Mouse (Mus musculus) liver, adult 2 months (tissue): ENCODE results near the gene Gbp3. TPM values are rescaled to one million over a fixed set of nuclear protein-coding genes. Genes with fewer than 3 reads are reported as not detected.
A peak's percentile ranks its signal among the peaks of the same experiment; 100 is the strongest.

Source experiments
- DNase-seq: peaks from one replicate; pipeline ENCODE4 v3.0.0-alpha.2; 2011; ENCODE audit warnings: low read depth, low spot score; ENCODE audit errors: extremely low read depth
- H3K27ac ChIP-seq: fragments of 200-500 bp; replicated peaks from 2 replicates; pipeline ENCODE4 v1.5.1; 2012; ENCODE audit warnings: low read depth, mild to moderate bottlenecking, control low read depth, inconsistent platforms, low read length; ENCODE audit not compliant: insufficient read depth
- H3K27me3 ChIP-seq: fragments of 200-500 bp; 2 replicates; pipeline ENCODE4 v1.6.1; 2012; ENCODE audit warnings: mild to moderate bottlenecking, moderate library complexity, low read length, inconsistent platforms; ENCODE audit not compliant: control insufficient read depth, insufficient read depth
- H3K36me3 ChIP-seq: fragments of 200-500 bp; 2 replicates; pipeline ENCODE4 v1.6.1; 2012; ENCODE audit warnings: low read length, inconsistent platforms; ENCODE audit not compliant: control insufficient read depth, insufficient read depth
- H3K4me1 ChIP-seq: fragments of 200-500 bp; 2 replicates; pipeline ENCODE4 v1.6.1; 2011; ENCODE audit warnings: low read length; ENCODE audit not compliant: control insufficient read depth, insufficient read depth
- H3K4me3 ChIP-seq: fragments of 200-500 bp; 2 replicates; pipeline ENCODE4 v1.5.1; 2011; ENCODE audit warnings: low read depth, mild to moderate bottlenecking, control low read depth, low read length, moderate library complexity; ENCODE audit not compliant: insufficient read depth
- H3K79me2 ChIP-seq: fragments of 200-500 bp; 2 replicates; pipeline ENCODE4 v1.6.1; 2012; ENCODE audit warnings: inconsistent platforms, mild to moderate bottlenecking, low read length, moderate library complexity; ENCODE audit not compliant: control insufficient read depth, insufficient read depth
- H3K9ac ChIP-seq: fragments of 200-500 bp; 2 replicates; pipeline ENCODE4 v1.6.1; 2012; ENCODE audit warnings: low read depth, mild to moderate bottlenecking, control low read depth, inconsistent platforms, low read length
- CTCF ChIP-seq: fragments of 200-500 bp; IDR thresholded peaks from 2 replicates; pipeline ENCODE4 v1.5.1; 2011; ENCODE audit warnings: low read depth, low read length, control low read depth
- POLR2A ChIP-seq: fragments of 200-500 bp; IDR thresholded peaks from 2 replicates; pipeline ENCODE4 v1.6.1; 2011; ENCODE audit warnings: low read length, control low read depth; ENCODE audit not compliant: insufficient read depth; ENCODE audit errors: extremely low read depth
- WGBS: fragments of 180-500 bp; shearing (Covaris S2); methylation state at CpG from one replicate; pipeline ENCODE4 v1.1.7; 2018; 5-methylcytosine and 5-hydroxymethylcytosine counted together
- polyA plus RNA-seq: library from polyadenylated mRNA; depleted of rRNA; stranded (reverse); fragments of >200 nt; gene quantifications from 2 replicates; pipeline ENCODE4 v1.2.3, GENCODE M21; 2012; rRNA removed
- total RNA-seq: library from RNA; depleted of rRNA; stranded (reverse); fragments of >200 nt; gene quantifications from 2 replicates; pipeline ENCODE4 v1.2.3, GENCODE M21; 2014; rRNA removed

The Gbp3 gene
- total and polyA plus RNA-seq, 2 experiments, result 15.1 to 29.4 TPM

DNA sequence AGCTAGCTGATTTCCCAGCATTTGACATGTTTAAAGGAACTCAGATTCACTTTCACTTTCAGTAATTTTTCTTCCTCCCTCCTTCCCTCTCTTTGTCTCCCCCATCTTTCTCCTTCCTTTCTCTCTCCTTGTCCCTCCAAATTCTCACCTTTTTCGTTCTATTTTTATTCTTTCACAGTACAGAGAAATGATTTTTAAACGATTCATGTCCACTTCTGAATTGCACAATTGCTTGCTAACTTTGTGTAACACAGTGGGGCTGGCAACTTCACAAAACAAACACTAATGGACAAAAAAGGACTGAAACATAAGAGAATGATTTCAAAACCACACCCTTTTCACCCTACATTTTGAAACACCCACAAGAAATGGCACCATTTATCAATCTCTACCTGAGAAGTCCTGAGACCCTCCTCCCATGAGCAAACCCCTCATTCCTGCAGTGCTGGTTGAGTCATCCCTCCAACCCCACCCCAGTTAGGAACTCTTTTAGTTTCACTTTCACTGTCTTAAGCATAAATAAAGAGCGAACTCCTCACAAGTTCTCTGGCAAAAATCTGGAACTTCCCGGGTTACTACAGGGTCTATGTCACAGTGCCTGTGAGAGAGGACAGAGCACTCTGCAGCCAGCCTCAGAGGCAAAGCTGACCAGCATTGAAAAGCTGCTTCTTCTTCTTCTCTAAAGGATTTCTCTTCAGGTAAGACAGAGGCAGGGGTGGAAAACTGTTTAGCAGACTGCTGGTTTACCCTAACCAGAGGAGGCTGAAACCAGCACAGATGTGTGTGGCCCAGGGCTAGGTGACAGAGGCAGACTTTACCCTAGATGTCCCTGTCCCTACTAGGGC lies 60.5 kb downstream of the Gbp3 start, which contains the start of gene Gbp2:
Gene Gbp2, plus strand, starts transcription at position 492 of the 845 bp plus-strand sequence.
- Histone ChIP-seq H3K79me2 (no peaks in the 10 kb centered on the region), H3K4me3 (peak within 1 kb of the TSS; percentile 56), H3K9ac (peak within 1 kb of the TSS; percentile 42), H3K27ac (peak within 1 kb of the TSS; percentile 41), H3K27me3 (0 out of 2 replicates have a peak, but pooled peaks cover 3% of the 10 kb centered on the region), H3K36me3 (no peaks in the 10 kb centered on the region), H3K4me1 (peaks cover 4% of the 10 kb centered on the region)
- TF ChIP-seq CTCF, result no peak
- TF ChIP-seq POLR2A, result no peak
- peak; percentile 94 for DNase-seq
- WGBS, result under 1% methylated on average over 4 of the region's 4 CpGs

DNA sequence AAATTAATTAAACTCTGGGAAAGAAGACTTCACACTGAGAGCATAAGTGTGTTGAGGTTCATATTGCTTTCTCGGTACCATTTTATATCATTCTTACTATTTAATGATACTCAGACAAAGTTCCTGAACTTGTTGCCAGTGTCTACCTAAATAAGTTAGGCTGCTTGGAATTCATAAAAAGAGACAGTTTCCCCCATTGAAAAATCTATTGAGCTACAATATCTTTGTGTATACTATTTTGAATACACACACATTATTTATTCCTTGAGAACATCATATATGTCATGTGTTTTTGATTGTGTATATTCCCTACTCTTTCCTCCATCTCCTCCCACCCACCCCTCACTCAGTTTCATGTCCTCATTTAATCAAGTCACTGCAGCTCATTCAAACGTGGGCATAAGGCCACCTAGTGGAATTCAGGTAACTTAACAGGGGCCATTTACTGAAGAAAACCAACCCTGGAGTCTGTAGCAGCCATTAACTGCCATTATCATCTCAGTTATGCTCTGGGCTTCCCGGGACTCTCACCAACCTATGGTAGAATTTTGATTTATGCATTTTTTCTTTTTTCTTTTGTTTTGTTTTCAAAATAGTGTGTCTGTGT lies 61.2 kb downstream of the Gbp3 start:
- peak overlapping the region; percentile 41 for H3K27ac ChIP-seq
- H3K27me3 ChIP-seq, result 0 out of 2 replicates have a peak, but pooled peaks cover 3% of the 10 kb centered on the region
- TF ChIP-seq POLR2A (no peak), CTCF (peak; percentile 34; the same call in 1 of the 2 replicates)
- H3K36me3 ChIP-seq, result no peaks in the 10 kb centered on the region
- no peaks in the 10 kb centered on the region for H3K79me2 ChIP-seq
- H3K9ac ChIP-seq, result peak overlapping the region; percentile 6
- 27% methylated on average over 3 of the region's 3 CpGs for WGBS
- H3K4me1 ChIP-seq, result peaks cover 4% of the 10 kb centered on the region
- peak; percentile 41 for DNase-seq
- peak overlapping the region; percentile 56; the same call in 1 of the 2 replicates for H3K4me3 ChIP-seq

Other genes starting within 250 kb of the Gbp3 start
- gene Pdlim5, start 164.3 kb upstream of the Gbp3 start, total RNA-seq, result 31.4 and 33.6 TPM in 2 replicates
- gene Pdlim5, start 164.3 kb upstream of the Gbp3 start, polyA plus RNA-seq, result 42.6 and 45.8 TPM in 2 replicates
- gene Gbp5, start 66.0 kb upstream of the Gbp3 start, total RNA-seq, result 2.1 and 2.7 TPM in 2 replicates
- 0.31 and 0.53 TPM in 2 replicates for gene Gbp5, start 66.0 kb upstream of the Gbp3 start, polyA plus RNA-seq
- 11.6 and 18.3 TPM in 2 replicates for gene Gbp7, start 29.7 kb upstream of the Gbp3 start, total RNA-seq
- 2.3 and 2.7 TPM in 2 replicates for gene Gbp7, start 29.7 kb upstream of the Gbp3 start, polyA plus RNA-seq
- 2.8 and 4.1 TPM in 2 replicates for gene Gbp2b, start 34.8 kb downstream of the Gbp3 start, total RNA-seq
- gene Gbp2b, start 34.8 kb downstream of the Gbp3 start, polyA plus RNA-seq, result 0.37 and 0.72 TPM in 2 replicates
- 9.3 and 9.4 TPM in 2 replicates for gene Gbp2, start 60.6 kb downstream of the Gbp3 start, total RNA-seq
- gene Gbp2, start 60.6 kb downstream of the Gbp3 start, polyA plus RNA-seq, result 2.6 and 3.6 TPM in 2 replicates
- 369 and 383 TPM in 2 replicates for gene Kyat3, start 141.0 kb downstream of the Gbp3 start, total RNA-seq
- gene Kyat3, start 141.0 kb downstream of the Gbp3 start, polyA plus RNA-seq, result 56.4 and 58.9 TPM in 2 replicates
- gene Gtf2b, start 205.0 kb downstream of the Gbp3 start, total RNA-seq, result 23.0 and 24.9 TPM in 2 replicates
- gene Gtf2b, start 205.0 kb downstream of the Gbp3 start, polyA plus RNA-seq, result 10.7 and 14.7 TPM in 2 replicates